Mouse (Mus musculus) myocyte (in vitro differentiated cells): ENCODE data around the gene Dmtf1.

ENCODE experiments used
- CEBPB ChIP-seq: IDR thresholded peaks from 2 replicates; pipeline ENCODE4 v1.6.1; 2011; ENCODE audit warnings: mild to moderate bottlenecking, moderate library complexity; ENCODE audit not compliant: poor library complexity, insufficient read depth, severe bottlenecking
- MAX ChIP-seq: IDR thresholded peaks from one replicate; pipeline ENCODE4 v1.6.1; 2011; ENCODE audit warnings: low read depth, mild to moderate bottlenecking, control low read depth
- POLR2A ChIP-seq: IDR thresholded peaks from one replicate; pipeline ENCODE4 v1.6.1; 2011; ENCODE audit warnings: low read depth, mild to moderate bottlenecking, control low read depth, moderate library complexity; ENCODE audit not compliant: insufficient read length
- TCF12 ChIP-seq: IDR thresholded peaks from one replicate; pipeline ENCODE4 v1.6.1; 2011; ENCODE audit warnings: mild to moderate bottlenecking, control low read depth; ENCODE audit not compliant: poor library complexity, insufficient read depth, severe bottlenecking
- USF1 ChIP-seq: IDR thresholded peaks from one replicate; pipeline ENCODE4 v1.6.1; 2011; ENCODE audit warnings: low read depth, mild to moderate bottlenecking, control low read depth, moderate library complexity

GRCm38 (mm10) chr5:9102696-9103095 is 58.9 kb downstream of the Dmtf1 start:
- TF ChIP-seq POLR2A (no peak), CEBPB (no peak), TCF12 (no peak), MAX (no peak), USF1 (no peak)
